13 mouse cellular contexts compared by ENCODE assay signal in the genomic region with DNA sequence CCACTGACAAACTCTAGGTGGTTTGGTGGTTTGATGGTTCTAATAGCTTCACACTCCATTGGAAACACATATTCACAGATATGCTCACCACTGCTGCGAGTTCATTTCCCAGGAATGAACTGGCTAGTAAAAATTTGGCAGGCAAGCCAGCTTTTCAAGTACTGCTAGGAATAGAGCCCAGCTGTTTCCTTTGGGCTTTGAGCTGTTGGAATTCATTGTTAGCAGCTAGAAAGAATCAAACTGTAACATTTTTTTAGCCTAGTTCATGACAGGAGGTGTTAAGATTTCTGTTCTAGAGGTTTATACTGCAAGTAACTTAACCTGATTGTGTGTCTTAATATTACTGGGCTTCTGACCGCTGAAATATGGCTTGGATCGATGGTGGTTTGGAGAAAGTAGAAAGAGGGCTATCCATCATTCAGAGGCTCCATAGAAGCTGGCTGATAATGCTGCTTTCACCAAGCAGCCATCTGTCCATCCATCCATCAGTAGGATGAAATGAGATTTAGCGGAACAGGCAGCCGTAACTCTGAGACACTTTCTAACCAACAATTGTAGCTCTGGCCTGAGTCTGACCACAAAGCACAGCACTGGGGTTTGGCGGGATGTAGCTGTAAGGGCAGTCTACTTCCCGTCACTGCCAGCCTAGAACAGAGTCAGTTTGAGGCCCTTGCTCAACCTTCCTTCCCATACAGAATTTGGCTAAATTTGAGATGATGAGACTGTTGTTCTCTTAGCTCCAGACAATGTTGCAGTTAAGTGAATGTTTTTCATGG. TPM values are rescaled to one million over a fixed set of nuclear protein-coding genes. Genes with fewer than 3 reads are reported as not detected.
DNase-seq lines count a peak whose midpoint lies in the region; ATAC-seq and TF ChIP-seq lines count a peak whose summit lies in the region.
"Had no signal": no experiment of that assay in that cellular context is flagged by ENCODE, and none has a peak within 500 bp of the region (broad histone marks: within the 10 kb centered on the region; RNA-seq: fewer than 3 reads in every experiment).

No protein-coding gene starts in this region.

- ATAC-seq in lung, postnatal 0 days = peak; percentile 60
- ATAC-seq in midbrain, embryonic 11.5 days (ENCODE audit: low FRiP score) = no peak
- ATAC-seq in erythroid progenitor cell, adult 5-6 weeks (replicated peaks; ENCODE audit: low FRiP score, poor library complexity, severe bottlenecking) = no peak

- no peak overlapping the region for H3K4me3 ChIP-seq in heart, embryonic 10.5 days
- peak overlapping the region; percentile 5; the same call in 1 of the 2 replicates for H3K4me3 ChIP-seq in gastrocnemius, adult 2 months
- H3K4me3 ChIP-seq in lung, postnatal 0 days (ENCODE audit: low read depth, low read length) = no peak overlapping the region
- no peak overlapping the region for H3K4me3 ChIP-seq in midbrain, embryonic 11.5 days (ENCODE audit: low read depth, low read length)
- H3K4me3 ChIP-seq: embryonic facial prominence, embryonic 13.5 days; heart, embryonic 15.5 days; liver, embryonic 13.5 days had no signal

- intact Hi-C loops in gastrocnemius, adult 2 months (cut with DNase I) = no loop called here

- 0 out of 2 replicates have a peak, but pooled peaks cover 5% of the 10 kb centered on the region for H3K4me1 ChIP-seq in heart, embryonic 10.5 days
- no peaks in the 10 kb centered on the region; the same call in 1 of the 2 replicates for H3K4me1 ChIP-seq in lung, postnatal 0 days (ENCODE audit: insufficient read depth, low read depth, low read length)
- peaks cover 4% of the 10 kb centered on the region; the same call in 1 of the 2 replicates for H3K4me1 ChIP-seq in midbrain, embryonic 11.5 days (ENCODE audit: control insufficient read depth, insufficient read depth, low read length)

- no peaks in the 10 kb centered on the region for H3K36me3 ChIP-seq in heart, embryonic 10.5 days
- H3K36me3 ChIP-seq in lung, postnatal 0 days (ENCODE audit: insufficient read depth, low read length) = no peaks in the 10 kb centered on the region
- H3K36me3 ChIP-seq in midbrain, embryonic 11.5 days (ENCODE audit: control insufficient read depth, insufficient read depth, low read length) = no peaks in the 10 kb centered on the region
- H3K36me3 ChIP-seq: embryonic facial prominence, embryonic 13.5 days; heart, embryonic 15.5 days; liver, embryonic 13.5 days had no signal

- no peak overlapping the region for H3K27ac ChIP-seq in heart, embryonic 10.5 days
- peak overlapping the region; percentile 43 for H3K27ac ChIP-seq in gastrocnemius, adult 2 months
- H3K27ac ChIP-seq in lung, postnatal 0 days (ENCODE audit: low read length) = 0 out of 2 replicates have a peak overlapping the region, but pooled peaks have one; percentile 20
- no peak overlapping the region for H3K27ac ChIP-seq in midbrain, embryonic 11.5 days (ENCODE audit: low read depth, low read length)
- H3K27ac ChIP-seq: embryonic facial prominence, embryonic 13.5 days; heart, embryonic 15.5 days; liver, embryonic 13.5 days; stomach, postnatal 0 days had no signal

- 74% methylated on average over 7 of the region's 7 CpGs for WGBS in heart, embryonic 10.5 days
- 42% methylated on average over 7 of the region's 7 CpGs for WGBS in lung, postnatal 0 days
- WGBS in midbrain, embryonic 11.5 days = 84% methylated on average over 7 of the region's 7 CpGs

- no peaks in the 10 kb centered on the region for H3K27me3 ChIP-seq in heart, embryonic 10.5 days (ENCODE audit: insufficient read depth, poor library complexity, severe bottlenecking)
- no peaks in the 10 kb centered on the region for H3K27me3 ChIP-seq in lung, postnatal 0 days (replicated peaks; ENCODE audit: insufficient read depth, low read length)
- no peaks in the 10 kb centered on the region for H3K27me3 ChIP-seq in midbrain, embryonic 11.5 days (ENCODE audit: control insufficient read depth, insufficient read depth, low read length)
- H3K27me3 ChIP-seq: embryonic facial prominence, embryonic 13.5 days; heart, embryonic 15.5 days; liver, embryonic 13.5 days had no signal

- no peak for TF ChIP-seq EP300 in lung, postnatal 0 days (IDR thresholded peaks at IDR 0.05)

- H3K9ac ChIP-seq in lung, postnatal 0 days (replicated peaks; ENCODE audit: low read depth) = no peak overlapping the region
- no peak overlapping the region for H3K9ac ChIP-seq in midbrain, embryonic 11.5 days (ENCODE audit: low read length)
- H3K9ac ChIP-seq: embryonic facial prominence, embryonic 13.5 days; heart, embryonic 15.5 days; liver, embryonic 13.5 days had no signal

- DNase-seq in heart, adult 18-20 months = peak; percentile 76 to 78
- DNase-seq in heart, embryonic 10.5 days (ENCODE audit: low spot score) = no peak
- peak; percentile 78 for DNase-seq in Muller cell, postnatal 12 days (ENCODE audit: inconsistent ontology term)
- peak; percentile 24 for DNase-seq in gastrocnemius, adult 2 months
- DNase-seq in lung, postnatal 0 days (ENCODE audit: low spot score) = peak; percentile 76
- DNase-seq in thymus, postnatal 0 days (ENCODE audit: low spot score) = no peak
- no peak for DNase-seq in midbrain, embryonic 11.5 days (ENCODE audit: low spot score, missing footprints)
- DNase-seq: adrenal gland, postnatal 10 days; liver, embryonic 13.5 days had no signal

- no peak for TF ChIP-seq CTCF in gastrocnemius, adult 2 months (IDR thresholded peaks at IDR 0.05)
- no peak for TF ChIP-seq CTCF in lung, postnatal 0 days (IDR thresholded peaks at IDR 0.05)

- H3K4me2 ChIP-seq in lung, postnatal 0 days (replicated peaks; ENCODE audit: low read depth, low read length) = no peak overlapping the region
- H3K4me2 ChIP-seq in midbrain, embryonic 11.5 days = no peak overlapping the region
- H3K4me2 ChIP-seq: embryonic facial prominence, embryonic 13.5 days; heart, embryonic 15.5 days; liver, embryonic 13.5 days had no signal

- no peaks in the 10 kb centered on the region for H3K9me3 ChIP-seq in heart, embryonic 10.5 days
- no peaks in the 10 kb centered on the region for H3K9me3 ChIP-seq in lung, postnatal 0 days (ENCODE audit: low read length)
- H3K9me3 ChIP-seq in midbrain, embryonic 11.5 days (ENCODE audit: control insufficient read depth, low read length) = no peaks in the 10 kb centered on the region
- H3K9me3 ChIP-seq: embryonic facial prominence, embryonic 13.5 days; heart, embryonic 15.5 days; liver, embryonic 13.5 days had no signal

RNA-seq across cellular contexts. Expression of a gene that starts 21.0 kb away (rescaled TPM):
- 10 to 100 TPM; 22.8 to 28.9 TPM for total RNA-seq in heart, adult 18-20 months (2021)
- 13.7 and 15.0 TPM in 2 replicates for polyA plus RNA-seq in heart, embryonic 10.5 days (2016; fragmentation: Nextera tagmentation; extraction: Ambion mirVana)
- 10 to 100 TPM; 13.4 to 20.7 TPM for total RNA-seq in gastrocnemius, adult 2 months (2021)
- 14.3 and 19.8 TPM in 2 replicates for polyA plus RNA-seq in lung, postnatal 0 days (2015; fragmentation: Nextera tagmentation; extraction: Ambion mirVana)
- polyA plus RNA-seq in thymus, postnatal 0 days (2015; fragmentation: Nextera tagmentation; extraction: Ambion mirVana) = 24.5 and 26.9 TPM in 2 replicates
- polyA plus RNA-seq in midbrain, embryonic 11.5 days (2014; fragmentation: Nextera tagmentation; extraction: Ambion mirVana) = 26.3 and 28.0 TPM in 2 replicates
- 37.3 and 37.5 TPM in 2 replicates for total RNA-seq in erythroid progenitor cell, adult 5-6 weeks (2015; ENCODE audit: low replicate concordance)
- total RNA-seq in erythroid progenitor cell, adult 5-6 weeks (2017; ENCODE audit: low replicate concordance) = 29.5 and 31.5 TPM in 2 replicates

Comparison
In these comparisons a context has a peak if more than half of its experiments do, and no peak if none do; other contexts are left out.
1. DNase-seq: peak in heart, adult 18-20 months (2 of 2), Muller cell, postnatal 12 days (single experiment), gastrocnemius, adult 2 months (single experiment) and lung, postnatal 0 days (single experiment); none in heart, embryonic 10.5 days (single experiment), thymus, postnatal 0 days (single experiment) and midbrain, embryonic 11.5 days (single experiment).
2. H3K27ac ChIP-seq: peak in gastrocnemius, adult 2 months (single experiment) and lung, postnatal 0 days (single experiment); none in heart, embryonic 10.5 days (single experiment) and midbrain, embryonic 11.5 days (single experiment).